Mouse (Mus musculus) right cerebral cortex, postnatal 14 days (tissue): ENCODE data around the gene Nxpe5.
A peak's percentile ranks its signal among the peaks of the same experiment; 100 is the strongest.

Experiments
- DNase-seq: peaks from one replicate; pipeline ENCODE4 v3.0.0; 2022

Nxpe5 gene

DNA sequence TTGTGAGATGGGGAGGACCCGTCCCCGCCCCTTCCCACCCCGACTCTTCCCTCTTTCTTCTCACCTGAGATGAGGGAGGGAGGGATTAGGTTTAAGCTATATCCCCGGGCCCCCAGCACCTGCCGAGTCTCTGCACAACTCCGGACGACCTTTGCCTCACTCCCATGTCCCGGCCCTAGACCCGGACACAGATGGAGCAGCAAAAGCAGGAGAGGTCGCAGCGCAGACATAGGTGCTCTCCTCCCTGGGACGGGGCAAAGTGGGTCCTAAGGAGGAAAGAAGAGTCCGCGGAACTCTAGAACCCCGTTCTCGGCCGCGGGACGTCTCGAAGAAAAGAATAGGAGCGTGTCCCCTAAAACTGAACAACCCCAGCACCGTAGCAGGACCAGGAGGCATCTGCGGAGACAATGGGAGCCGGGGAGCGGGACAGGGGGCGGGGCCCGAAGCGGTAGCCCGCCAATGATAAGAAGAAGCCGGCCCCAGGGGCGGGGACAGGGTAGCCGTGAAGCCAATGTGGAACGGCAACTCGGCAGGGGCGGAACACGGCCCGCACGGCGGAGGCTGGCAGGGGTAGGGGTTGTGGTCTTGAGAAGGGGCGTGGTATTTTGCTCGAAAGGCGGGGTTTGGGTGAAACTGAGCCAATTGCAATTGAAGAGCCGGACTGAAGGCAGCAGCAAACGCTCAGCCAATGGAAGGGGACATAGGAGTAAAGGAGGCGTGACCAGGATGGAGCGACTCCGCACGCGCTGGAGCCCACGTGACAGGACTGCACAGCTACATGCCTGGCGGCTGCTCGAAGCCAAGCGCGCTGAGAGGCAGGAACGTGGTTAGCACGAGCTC, 54.1 kb downstream of the Nxpe5 start, which contains the start of the genes Gm43720, Gpc2 and Stag3:
Gene Gm43720, minus strand, starts transcription at position 374 of the 840 bp plus-strand sequence.
Gene Gpc2, minus strand, starts transcription at position 421 of the 840 bp plus-strand sequence.
Gene Stag3, plus strand, starts transcription at position 656 of the 840 bp plus-strand sequence.
- DNase-seq: peak; percentile 84

DNA sequence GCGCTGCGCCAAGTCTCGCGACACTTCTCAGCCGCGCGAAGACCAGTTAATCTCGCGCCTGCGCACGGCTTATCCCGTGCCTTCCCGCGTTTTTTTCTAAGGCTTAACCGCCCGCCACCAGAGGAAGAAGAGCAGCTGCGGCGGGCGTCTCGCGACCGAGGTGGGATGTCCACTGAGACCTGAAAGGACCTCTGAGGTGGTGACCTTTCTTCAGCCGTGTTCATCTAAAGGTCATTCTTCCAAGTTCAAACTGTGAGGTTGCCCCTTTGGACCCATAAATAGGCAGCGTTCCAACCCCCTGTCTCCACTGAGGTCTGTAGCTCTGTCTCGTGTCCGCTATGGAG, 54.7 kb downstream of the Nxpe5 start:
- no peak for DNase-seq

DNA sequence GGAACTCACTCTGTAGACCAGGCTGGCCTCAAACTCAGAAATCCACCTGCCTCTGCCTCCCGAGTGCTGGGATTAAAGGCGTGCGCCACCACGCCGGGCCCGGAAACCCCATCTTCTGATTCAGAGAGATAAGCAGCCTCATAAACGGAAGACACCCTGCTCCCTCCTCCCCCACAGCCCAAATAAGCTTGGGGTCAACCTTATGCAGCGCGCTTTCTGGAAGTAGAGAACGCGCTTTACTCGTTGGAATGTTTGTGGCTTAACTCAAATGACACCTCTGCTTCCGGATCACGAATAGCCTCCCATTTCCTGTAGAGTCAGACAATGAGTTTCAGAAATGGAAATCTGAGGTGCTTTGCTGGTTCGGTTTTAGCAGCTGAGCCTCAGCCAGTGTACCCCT, 55.1 kb downstream of the Nxpe5 start:
- DNase-seq: no peak

DNA sequence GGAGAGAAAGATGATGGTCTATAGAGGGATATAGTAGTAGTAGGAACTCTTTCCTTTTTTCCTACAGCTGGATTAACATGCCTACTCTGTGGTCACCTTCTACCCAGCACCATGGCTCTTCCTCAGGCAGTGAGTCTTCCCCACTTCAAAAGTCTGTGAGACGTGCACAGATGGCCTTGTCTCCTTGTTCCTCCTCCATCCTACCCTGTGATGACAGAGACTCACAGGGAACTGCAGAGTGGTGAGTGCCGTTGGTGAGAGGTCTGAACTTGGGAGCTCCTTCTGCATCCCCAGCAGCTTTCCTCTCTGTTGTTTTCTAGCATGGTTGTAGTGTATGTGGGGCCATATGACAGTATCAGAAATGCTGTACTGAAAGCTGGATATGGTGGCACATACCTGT, 56.1 kb downstream of the Nxpe5 start:
- DNase-seq: no peak

DNA sequence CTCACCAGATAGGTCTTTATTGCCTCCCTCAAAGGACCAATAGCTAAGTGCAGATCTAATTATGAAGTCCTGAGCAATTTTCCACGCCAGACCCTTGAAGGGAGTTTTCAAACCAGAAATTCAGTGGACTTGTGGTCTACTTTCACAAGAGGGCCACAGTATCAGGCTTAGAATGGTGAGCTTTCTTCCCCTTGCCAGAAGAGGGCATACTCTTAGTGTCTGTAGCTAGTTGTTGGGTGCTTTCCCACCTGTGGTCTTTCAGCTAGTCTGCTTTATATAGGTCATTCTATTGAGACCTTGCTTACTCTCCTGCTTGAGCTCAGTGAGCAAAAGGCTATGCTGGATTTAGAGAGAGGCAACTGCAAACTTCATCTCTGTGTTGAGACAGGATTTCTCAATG, 57.8 kb downstream of the Nxpe5 start:
- no peak for DNase-seq

DNA sequence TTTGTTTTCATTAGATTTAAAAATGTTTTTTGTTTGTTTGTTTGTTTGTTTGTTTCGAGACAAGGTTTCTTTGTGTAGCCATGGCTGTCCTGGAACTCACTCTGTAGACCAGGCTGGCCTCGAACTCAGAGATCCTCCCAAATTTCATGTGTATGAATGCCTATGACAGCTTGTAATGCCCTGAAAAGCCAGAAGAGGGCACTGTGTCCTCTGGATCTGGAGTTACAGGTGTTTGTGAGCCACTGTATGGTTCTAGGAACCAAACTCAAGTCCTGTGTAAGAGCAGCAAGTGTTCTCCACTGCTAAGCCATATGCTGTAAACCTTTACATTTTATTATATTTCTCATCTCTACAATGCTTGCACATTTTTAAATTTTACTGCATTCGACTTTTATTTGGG, 62.2 kb downstream of the Nxpe5 start:
- DNase-seq: no peak

DNA sequence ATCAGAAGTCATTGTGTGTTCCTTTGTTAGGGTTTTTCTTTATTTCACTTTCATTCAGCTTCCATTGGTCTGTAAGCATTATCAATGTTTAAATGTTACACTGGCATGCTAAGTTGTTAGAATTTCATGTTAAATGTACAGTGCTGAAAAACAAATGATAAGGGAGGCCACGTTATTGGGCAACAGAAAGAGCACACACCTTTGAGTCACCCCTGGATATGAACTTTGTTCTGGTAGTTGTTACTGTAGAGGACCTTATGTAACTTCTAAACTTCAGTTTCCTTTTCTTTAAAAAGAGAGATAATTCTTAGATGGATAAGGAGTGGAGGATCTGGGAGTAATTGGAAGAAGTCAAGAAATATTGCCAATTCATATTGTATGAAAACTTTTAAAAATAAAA, 65.9 kb downstream of the Nxpe5 start:
- no peak for DNase-seq

DNA sequence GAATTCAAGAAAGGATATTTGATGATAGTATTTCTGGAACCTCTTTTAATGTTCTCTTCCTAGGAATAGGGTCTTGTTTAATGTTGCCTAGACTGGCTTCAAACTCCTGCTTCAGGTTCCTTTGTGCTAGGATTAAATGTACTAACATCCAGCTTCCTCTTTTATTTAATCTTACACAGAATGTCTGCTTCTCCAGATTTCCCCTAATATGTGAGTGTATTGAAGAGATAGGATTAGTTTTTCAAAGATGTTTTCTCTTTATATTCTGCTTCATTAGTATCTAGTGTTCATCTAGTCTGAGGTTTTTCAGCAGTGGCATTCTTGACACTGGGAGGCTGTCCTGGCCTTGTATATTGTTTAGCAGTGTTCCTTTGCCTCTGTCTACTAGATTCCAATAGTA, 68.5 kb downstream of the Nxpe5 start:
- no peak for DNase-seq

DNA sequence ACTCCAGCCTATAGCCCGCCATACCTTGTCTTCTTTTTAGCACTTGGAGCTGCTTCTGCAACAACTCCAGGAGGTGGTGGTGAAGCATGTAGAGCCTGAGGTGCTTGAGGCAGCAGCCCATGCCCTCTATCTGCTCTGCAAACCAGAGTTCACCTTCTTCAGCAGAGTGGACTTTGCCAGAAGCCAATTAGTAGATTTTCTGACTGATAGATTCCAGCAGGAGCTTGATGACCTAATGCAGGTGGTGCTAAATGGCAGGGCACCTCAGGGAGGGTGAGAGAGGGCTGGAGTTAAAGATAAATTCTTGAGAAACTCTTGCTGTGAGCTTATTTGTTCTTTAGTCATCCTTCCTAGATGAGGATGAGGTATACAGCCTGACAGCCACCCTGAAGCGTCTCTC, 73.9 kb downstream of the Nxpe5 start:
- no peak for DNase-seq
